Mouse (Mus musculus) heart, embryonic 12.5 days (tissue): ENCODE measurements around the gene Trim17. TPM values are rescaled to one million over a fixed set of nuclear protein-coding genes. Genes with fewer than 3 reads are reported as not detected.

Experiments used
- ATAC-seq: fragments of 200-750 bp; cut with Nextera tagmentation; 2 replicates; pipeline ENCODE4 v1.8.0; 2017; ENCODE audit warnings: moderate TSS enrichment, moderate library complexity; ENCODE audit not compliant: insufficient number of reproducible peaks, low FRiP score
- H3K27ac ChIP-seq: fragments of 300-500 bp; sonication (generic); 2 replicates; pipeline ENCODE4 v1.5.1; 2016; ENCODE audit warnings: mild to moderate bottlenecking, moderate library complexity; ENCODE audit not compliant: poor library complexity, severe bottlenecking
- H3K27me3 ChIP-seq: fragments of 300-500 bp; sonication (generic); replicated peaks from 2 replicates; pipeline ENCODE4 v1.6.1; 2016; ENCODE audit warnings: mild to moderate bottlenecking, moderate library complexity
- H3K36me3 ChIP-seq: fragments of 300-500 bp; sonication (generic); 2 replicates; pipeline ENCODE4 v1.6.1; 2016; ENCODE audit warnings: mild to moderate bottlenecking, moderate library complexity
- H3K4me1 ChIP-seq: fragments of 300-500 bp; sonication (generic); replicated peaks from 2 replicates; pipeline ENCODE4 v1.6.1; 2016; ENCODE audit warnings: mild to moderate bottlenecking
- H3K4me2 ChIP-seq: fragments of 300-500 bp; sonication (generic); 2 replicates; pipeline ENCODE4 v1.6.1; 2016; ENCODE audit warnings: mild to moderate bottlenecking, moderate library complexity
- H3K4me3 ChIP-seq: fragments of 300-500 bp; sonication (generic); 2 replicates; pipeline ENCODE4 v1.5.1; 2016; ENCODE audit warnings: mild to moderate bottlenecking
- H3K9ac ChIP-seq: fragments of 300-500 bp; sonication (generic); 2 replicates; pipeline ENCODE4 v1.6.1; 2016; ENCODE audit warnings: mild to moderate bottlenecking, moderate library complexity
- H3K9me3 ChIP-seq: fragments of 300-500 bp; sonication (generic); replicated peaks from 2 replicates; pipeline ENCODE4 v1.6.1; 2016; ENCODE audit warnings: mild to moderate bottlenecking, moderate library complexity
- WGBS: fragments of 180-500 bp; shearing (Covaris S2); methylation state at CpG from one replicate; pipeline ENCODE4 v1.1.7; 2016; 5-methylcytosine and 5-hydroxymethylcytosine counted together
- polyA plus RNA-seq: library from polyadenylated mRNA; unstranded; fragments of >200 nt; fragmentation: Nextera tagmentation; extraction: Ambion mirVana; gene quantifications from 2 replicates; pipeline ENCODE4 v1.2.1, GENCODE M21; 2016

The Trim17 gene
- polyA plus RNA-seq, 1 experiment from 2014 or later: 1.1 TPM

DNA sequence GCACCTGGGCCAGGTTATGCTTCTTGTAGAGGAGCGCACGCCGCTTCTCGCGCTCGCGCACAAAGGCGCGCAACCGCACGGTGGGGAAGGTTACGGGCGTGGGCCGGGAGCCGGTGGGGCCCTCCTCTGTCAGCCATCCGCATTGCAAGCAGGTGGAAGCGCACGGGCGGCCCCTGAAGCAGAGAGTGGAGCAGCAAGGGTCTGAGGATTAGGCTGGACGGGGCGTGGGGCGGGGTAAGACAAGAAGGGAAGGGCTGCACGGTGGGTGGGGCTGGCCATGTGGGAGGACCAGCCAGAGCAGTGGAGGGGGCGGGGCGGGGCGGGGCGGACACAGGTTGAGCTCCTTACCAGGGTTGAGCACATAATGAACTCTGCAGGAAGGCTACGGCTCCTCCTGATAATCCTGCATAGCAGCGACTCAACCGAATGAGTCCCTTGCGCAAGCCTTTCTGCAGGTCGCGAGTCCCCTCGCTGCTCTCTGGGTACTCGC is 39.9 kb downstream of the Trim17 start:
- peaks cover 26% of the 10 kb centered on the region; the same call in 1 of the 2 replicates for H3K27me3 ChIP-seq
- no peaks in the 10 kb centered on the region for H3K9me3 ChIP-seq
- ATAC-seq: peak; percentile 50; the same call in 1 of the 2 replicates
- peaks cover 99% of the 10 kb centered on the region for H3K4me1 ChIP-seq
- 0 out of 2 replicates have a peak overlapping the region, but pooled peaks have one; percentile 46 for H3K27ac ChIP-seq
- H3K36me3 ChIP-seq: peaks cover 42% of the 10 kb centered on the region
- H3K4me2 ChIP-seq: peak overlapping the region; percentile 68
- 4% methylated on average over 33 of the region's 35 CpGs for WGBS
- H3K4me3 ChIP-seq: peak overlapping the region; percentile 33
- H3K9ac ChIP-seq: peak overlapping the region; percentile 75

DNA sequence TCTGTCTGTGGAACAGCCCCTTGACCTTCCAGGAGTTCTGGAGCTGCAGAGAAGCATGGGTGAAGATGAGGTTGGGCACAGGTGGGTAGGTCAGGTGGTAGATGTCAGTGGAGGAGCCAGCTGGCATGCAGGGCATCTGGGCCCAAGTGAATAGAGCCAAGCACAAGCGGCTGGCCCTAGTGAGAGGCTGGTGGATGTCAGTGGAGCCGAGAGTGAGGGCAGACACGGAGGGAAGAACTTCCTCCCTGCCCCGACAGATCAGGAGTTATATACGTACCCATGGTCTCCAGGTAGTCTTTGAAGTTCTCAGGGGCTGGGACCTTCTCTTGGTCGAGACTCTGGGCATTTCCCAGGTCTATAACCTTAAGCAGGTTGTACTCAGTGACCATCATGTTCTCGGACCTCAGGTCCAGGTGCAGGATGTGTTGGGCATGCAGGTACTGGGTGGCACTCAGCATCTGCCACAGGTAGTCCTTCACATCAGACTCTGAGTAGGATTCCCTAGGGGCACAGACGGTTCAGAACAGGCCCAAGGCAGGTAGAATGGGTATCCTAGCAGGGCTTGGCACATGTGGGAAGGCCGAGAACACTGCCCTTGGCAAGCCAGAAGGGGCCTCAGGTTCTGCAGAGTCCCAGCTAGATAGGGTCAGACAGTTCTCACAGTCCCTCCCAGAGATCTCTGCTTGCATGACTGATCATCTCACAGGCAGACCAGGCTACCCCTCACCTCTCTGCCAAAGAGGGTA is 40.7 kb downstream of the Trim17 start:
- peaks cover 33% of the 10 kb centered on the region for H3K36me3 ChIP-seq
- no peak overlapping the region for H3K4me3 ChIP-seq
- peaks cover 99% of the 10 kb centered on the region for H3K4me1 ChIP-seq
- peak overlapping the region; percentile 75; the same call in 1 of the 2 replicates for H3K9ac ChIP-seq
- no peak for ATAC-seq
- peaks cover 26% of the 10 kb centered on the region; the same call in 1 of the 2 replicates for H3K27me3 ChIP-seq
- WGBS: 78% methylated on average over 9 of the region's 9 CpGs
- H3K4me2 ChIP-seq: 0 out of 2 replicates have a peak overlapping the region, but pooled peaks have one; percentile 68
- H3K9me3 ChIP-seq: no peaks in the 10 kb centered on the region
- no peak overlapping the region for H3K27ac ChIP-seq

DNA sequence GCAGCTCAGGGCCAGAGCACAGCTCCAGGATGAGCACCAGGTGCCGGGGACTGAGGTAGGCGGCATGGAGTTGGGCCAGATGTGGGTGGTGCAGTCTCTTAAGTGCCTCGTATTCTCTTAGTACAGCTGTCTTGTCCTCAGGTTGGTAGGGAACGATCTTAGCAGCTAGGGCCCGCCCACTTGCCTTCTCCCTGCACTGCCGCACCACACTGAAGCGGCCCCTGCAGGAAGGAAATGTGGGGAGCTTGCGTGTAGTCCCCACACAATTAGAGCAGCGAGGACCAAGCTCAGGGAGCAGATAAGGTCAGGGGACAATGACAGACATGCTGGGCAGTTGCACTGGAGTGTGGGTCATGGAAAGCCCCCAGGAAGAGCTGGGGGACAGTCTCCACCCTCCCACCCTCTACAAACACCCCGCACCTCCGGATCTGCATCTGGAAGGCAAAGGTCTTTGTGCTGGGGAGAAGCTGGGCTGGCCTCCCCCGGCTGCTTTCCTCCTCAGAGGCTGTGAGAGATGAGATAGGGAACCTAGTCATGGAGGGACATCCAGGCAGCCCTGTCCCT is 41.4 kb downstream of the Trim17 start:
- no peak overlapping the region for H3K4me3 ChIP-seq
- no peak overlapping the region for H3K4me2 ChIP-seq
- H3K36me3 ChIP-seq: peaks cover 28% of the 10 kb centered on the region
- peaks cover 26% of the 10 kb centered on the region; the same call in 1 of the 2 replicates for H3K27me3 ChIP-seq
- H3K4me1 ChIP-seq: peaks cover 99% of the 10 kb centered on the region
- H3K9me3 ChIP-seq: no peaks in the 10 kb centered on the region
- no peak overlapping the region for H3K9ac ChIP-seq
- 49% methylated on average over 12 of the region's 12 CpGs for WGBS
- ATAC-seq: no peak
- H3K27ac ChIP-seq: no peak overlapping the region

DNA sequence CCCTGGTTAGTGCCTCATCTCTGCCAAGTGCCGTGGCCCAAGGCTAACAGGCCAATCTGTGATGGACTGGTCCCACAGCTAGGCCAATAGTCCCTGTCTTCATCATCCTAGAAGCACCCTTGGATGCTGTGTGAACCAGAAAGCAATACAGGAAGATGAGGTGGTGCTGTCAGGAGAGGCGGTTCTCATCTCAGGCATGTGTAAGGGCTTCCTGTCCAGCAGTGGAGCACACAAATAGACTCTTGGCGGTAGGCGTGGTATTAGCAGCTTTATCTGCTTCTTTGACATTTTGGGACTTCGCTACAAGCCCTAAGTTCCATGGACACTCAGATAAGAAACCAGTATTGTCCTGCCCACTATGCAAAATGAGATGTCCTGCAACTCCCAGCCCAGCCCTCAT is 43.1 kb downstream of the Trim17 start:
- Histone ChIP-seq H3K9me3 (no peaks in the 10 kb centered on the region), H3K4me1 (peaks cover 98% of the 10 kb centered on the region), H3K4me3 (no peak overlapping the region), H3K27me3 (peaks cover 22% of the 10 kb centered on the region; the same call in 1 of the 2 replicates), H3K27ac (peak overlapping the region; percentile 69; the same call in 1 of the 2 replicates), H3K9ac (peak overlapping the region; percentile 58), H3K4me2 (peak overlapping the region; percentile 69), H3K36me3 (peaks cover 28% of the 10 kb centered on the region)
- 50% methylated on average over 5 of the region's 5 CpGs for WGBS
- ATAC-seq: no peak

DNA sequence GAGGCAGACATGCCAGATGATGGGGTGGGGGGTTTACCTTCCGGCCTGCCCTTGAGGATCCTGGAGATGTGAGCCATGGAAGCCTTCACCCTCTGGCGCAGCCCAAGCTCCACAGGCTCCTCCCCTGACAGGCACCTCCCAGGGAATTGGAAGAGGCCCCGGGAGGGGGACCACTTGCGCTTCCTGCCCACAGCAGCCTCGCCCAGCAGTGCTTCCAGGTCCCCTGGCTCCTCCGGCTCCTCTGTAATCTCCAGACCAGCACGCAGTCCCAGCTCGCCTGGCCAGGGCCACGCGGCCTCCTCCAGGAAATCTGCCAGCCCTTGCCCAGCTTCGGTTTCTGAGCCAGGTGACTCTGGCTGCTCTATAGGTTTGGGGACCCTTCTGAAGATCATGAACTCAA is 44.7 kb downstream of the Trim17 start:
- 18% methylated on average over 11 of the region's 11 CpGs for WGBS
- Histone ChIP-seq H3K4me1 (peaks cover 94% of the 10 kb centered on the region), H3K36me3 (peaks cover 28% of the 10 kb centered on the region), H3K27me3 (peaks cover 14% of the 10 kb centered on the region; the same call in 1 of the 2 replicates), H3K4me3 (peak overlapping the region; percentile 31), H3K9me3 (no peaks in the 10 kb centered on the region), H3K4me2 (peak overlapping the region; percentile 69), H3K9ac (peak overlapping the region; percentile 58), H3K27ac (peak overlapping the region; percentile 69)
- ATAC-seq: peak; percentile 40; the same call in 1 of the 2 replicates

- peaks cover 14% of the 10 kb centered on the region; the same call in 1 of the 2 replicates for H3K27me3 ChIP-seq
- peak overlapping the region; percentile 69 for H3K4me2 ChIP-seq
- H3K27ac ChIP-seq: peak overlapping the region; percentile 69
- H3K9me3 ChIP-seq: no peaks in the 10 kb centered on the region
- peaks cover 88% of the 10 kb centered on the region for H3K4me1 ChIP-seq
- peaks cover 26% of the 10 kb centered on the region for H3K36me3 ChIP-seq
- WGBS: 81% methylated on average over 6 of the region's 6 CpGs
- H3K4me3 ChIP-seq: peak overlapping the region; percentile 31; the same call in 1 of the 2 replicates
- peak overlapping the region; percentile 58 for H3K9ac ChIP-seq
- no peak for ATAC-seq
These were observed 45.3 kb downstream of the Trim17 start for GRCm38 (mm10) chr11:58999830-59000229.

GRCm38 (mm10) chr11:59000635-59001034 is 46.1 kb downstream of the Trim17 start:
- peak overlapping the region; percentile 58 for H3K9ac ChIP-seq
- 0 out of 2 replicates have a peak, but pooled peaks cover 6% of the 10 kb centered on the region for H3K27me3 ChIP-seq
- peak overlapping the region; percentile 31 for H3K27ac ChIP-seq
- H3K4me3 ChIP-seq: 0 out of 2 replicates have a peak overlapping the region, but pooled peaks have one; percentile 9
- no peaks in the 10 kb centered on the region for H3K9me3 ChIP-seq
- peak overlapping the region; percentile 69 for H3K4me2 ChIP-seq
- H3K4me1 ChIP-seq: peaks cover 80% of the 10 kb centered on the region
- ATAC-seq: no peak
- peaks cover 20% of the 10 kb centered on the region for H3K36me3 ChIP-seq
- 86% methylated on average over 21 of the region's 21 CpGs for WGBS

GRCm38 (mm10) chr11:59002327-59003079 is 48.0 kb downstream of the Trim17 start:
- peak overlapping the region; percentile 76 for H3K9ac ChIP-seq
- H3K4me2 ChIP-seq: peak overlapping the region; percentile 69
- WGBS: 42% methylated on average over 7 of the region's 7 CpGs
- peaks cover 62% of the 10 kb centered on the region for H3K4me1 ChIP-seq
- no peaks in the 10 kb centered on the region for H3K9me3 ChIP-seq
- ATAC-seq: peak; percentile 69
- H3K27me3 ChIP-seq: no peaks in the 10 kb centered on the region
- H3K27ac ChIP-seq: peak overlapping the region; percentile 93
- peaks cover 8% of the 10 kb centered on the region; the same call in 1 of the 2 replicates for H3K36me3 ChIP-seq
- H3K4me3 ChIP-seq: peak overlapping the region; percentile 32

DNA sequence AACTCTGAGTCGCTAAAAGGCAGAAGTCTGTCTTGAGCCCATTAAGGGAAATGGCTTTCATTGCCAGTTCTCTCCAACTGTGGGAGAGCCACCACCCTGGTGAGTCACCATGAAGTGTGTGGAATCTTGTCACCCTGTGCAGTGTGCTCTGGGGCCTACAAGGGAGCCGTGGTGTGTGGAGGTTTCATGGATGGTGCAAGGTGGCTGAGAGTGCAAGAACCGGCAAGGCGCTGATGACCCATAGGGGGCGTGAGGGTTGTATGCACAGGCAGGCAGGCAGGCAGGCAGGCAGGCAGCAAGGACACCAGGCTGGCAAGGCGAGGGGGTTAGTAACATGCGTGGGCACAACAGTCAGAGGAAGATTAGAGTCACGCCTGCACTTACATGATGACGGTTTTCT is 60.6 kb downstream of the Trim17 start:
- no peak overlapping the region for H3K27ac ChIP-seq
- H3K27me3 ChIP-seq: no peaks in the 10 kb centered on the region
- H3K4me3 ChIP-seq: no peak overlapping the region
- H3K36me3 ChIP-seq: peaks cover 23% of the 10 kb centered on the region
- no peak for ATAC-seq
- H3K4me1 ChIP-seq: peaks cover 11% of the 10 kb centered on the region
- no peak overlapping the region for H3K9ac ChIP-seq
- no peaks in the 10 kb centered on the region for H3K9me3 ChIP-seq
- H3K4me2 ChIP-seq: no peak overlapping the region
- WGBS: 36% methylated on average over 9 of the region's 9 CpGs
